Mouse (Mus musculus) kidney, postnatal 0 days (tissue): ENCODE measurements at regions not wholly inside any gene's neighbourhood (a gene's known extent, or its start where the extent isn't known, plus 50 kb on each side); places are given as distances from the start of the nearest gene placed in this dataset.

Experiments used
- ATAC-seq: fragments of 200-750 bp; cut with Nextera tagmentation; replicated peaks from 2 replicates; pipeline ENCODE4 v1.8.0; 2017; ENCODE audit warnings: low read depth, moderate number of reproducible peaks, moderate TSS enrichment, moderate library complexity; ENCODE audit not compliant: low FRiP score
- DNase-seq: peaks from one replicate; pipeline ENCODE4 v3.0.0-alpha.2; 2016; ENCODE audit warnings: low spot score
- H3K27ac ChIP-seq: fragments of 300-500 bp; sonication (generic); 2 replicates; pipeline ENCODE4 v1.5.1; 2014; ENCODE audit warnings: mild to moderate bottlenecking
- H3K27me3 ChIP-seq: fragments of 300-500 bp; sonication (generic); 2 replicates; pipeline ENCODE4 v1.6.1; 2014; ENCODE audit warnings: low read length, mixed read lengths; ENCODE audit not compliant: insufficient read depth
- H3K36me3 ChIP-seq: fragments of 300-500 bp; sonication (generic); 2 replicates; pipeline ENCODE4 v1.6.1; 2014; ENCODE audit warnings: low read length, mixed read lengths; ENCODE audit not compliant: insufficient read depth
- H3K4me1 ChIP-seq: fragments of 300-500 bp; sonication (generic); replicated peaks from 2 replicates; pipeline ENCODE4 v1.6.1; 2014; ENCODE audit warnings: antibody characterized with exemption, low read length, mixed read lengths; ENCODE audit not compliant: insufficient read depth
- H3K4me2 ChIP-seq: fragments of 300-500 bp; sonication (generic); 2 replicates; pipeline ENCODE4 v1.6.1; 2014; ENCODE audit warnings: mild to moderate bottlenecking, low read length, moderate library complexity, mixed read lengths
- H3K4me3 ChIP-seq: fragments of 300-500 bp; sonication (generic); replicated peaks from 2 replicates; pipeline ENCODE4 v1.5.1; 2014; ENCODE audit warnings: low read depth, low read length
- H3K9ac ChIP-seq: fragments of 300-500 bp; sonication (generic); 2 replicates; pipeline ENCODE4 v1.6.1; 2014; ENCODE audit warnings: low read depth, low read length
- H3K9me3 ChIP-seq: fragments of 300-500 bp; sonication (generic); replicated peaks from 2 replicates; pipeline ENCODE4 v1.6.1; 2016; ENCODE audit warnings: low read length, inconsistent platforms, mixed read lengths
- CTCF ChIP-seq: IDR thresholded peaks from 2 replicates; pipeline ENCODE4 v1.5.1; 2016; ENCODE audit warnings: antibody characterized with exemption, low read depth, mild to moderate bottlenecking, moderate library complexity
- WGBS: fragments of 180-500 bp; shearing (Covaris S2); extraction: QIAGEN DNeasy Blood & Tissue Kit; methylation state at CpG from one replicate; pipeline ENCODE4 v1.1.7; 2014; 5-methylcytosine and 5-hydroxymethylcytosine counted together

DNA sequence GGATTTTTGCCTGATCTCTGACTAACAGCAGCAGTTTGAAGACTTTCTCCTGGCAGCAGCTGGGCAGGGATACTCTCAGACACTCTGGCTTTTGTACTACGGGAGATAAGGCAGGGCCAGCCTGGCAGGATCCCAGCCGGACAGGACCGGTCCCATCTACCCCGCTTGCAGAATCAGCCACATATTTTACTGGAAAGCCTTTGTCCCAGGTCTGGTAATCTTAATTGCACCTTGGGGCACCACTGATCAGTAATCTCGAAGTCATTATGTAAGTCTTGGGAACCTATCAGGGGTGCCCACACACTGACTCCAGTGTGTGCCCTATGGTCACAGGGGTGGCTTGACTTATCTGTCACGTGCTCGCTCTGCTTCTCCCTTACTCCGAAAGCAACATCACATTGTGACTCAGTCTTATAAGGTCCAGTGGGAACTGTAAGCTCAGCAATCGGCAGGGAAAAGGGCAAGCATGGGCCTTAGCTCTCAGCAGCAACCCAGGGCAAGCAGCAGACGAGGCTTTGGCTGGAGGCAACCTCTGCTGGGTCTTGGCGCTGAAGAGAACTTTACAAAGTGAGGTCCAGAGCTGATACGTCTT, 105.0 kb upstream of the Atp1a1 start:
- Histone ChIP-seq H3K9me3 (no peaks in the 10 kb centered on the region), H3K27ac (peak overlapping the region; percentile 72), H3K4me2 (no peak overlapping the region), H3K36me3 (no peaks in the 10 kb centered on the region), H3K4me1 (peaks cover 21% of the 10 kb centered on the region), H3K4me3 (no peak overlapping the region), H3K9ac (no peak overlapping the region), H3K27me3 (no peaks in the 10 kb centered on the region)
- DNase-seq = no peak
- 69% methylated on average over 12 of the region's 12 CpGs for WGBS
- TF ChIP-seq CTCF = no peak
- ATAC-seq = peak; percentile 62; the same call in 1 of the 2 replicates

GRCm38 (mm10) chr3:101708821-101709220, 104.3 kb upstream of the Atp1a1 start:
- ATAC-seq (no peak), DNase-seq (no peak)
- 68% methylated on average over 8 of the region's 8 CpGs for WGBS
- Histone ChIP-seq H3K4me3 (no peak overlapping the region), H3K9me3 (no peaks in the 10 kb centered on the region), H3K27me3 (no peaks in the 10 kb centered on the region), H3K27ac (peak overlapping the region; percentile 31; the same call in 1 of the 2 replicates), H3K36me3 (no peaks in the 10 kb centered on the region), H3K4me2 (no peak overlapping the region), H3K4me1 (peaks cover 21% of the 10 kb centered on the region), H3K9ac (no peak overlapping the region)
- no peak for TF ChIP-seq CTCF

GRCm38 (mm10) chr3:101704919-101705318, 100.4 kb upstream of the Atp1a1 start:
- H3K4me2 ChIP-seq = no peak overlapping the region
- no peak overlapping the region for H3K27ac ChIP-seq
- H3K4me1 ChIP-seq = no peaks in the 10 kb centered on the region
- no peak overlapping the region for H3K4me3 ChIP-seq
- TF ChIP-seq CTCF = no peak
- H3K36me3 ChIP-seq = no peaks in the 10 kb centered on the region
- DNase-seq (no peak), ATAC-seq (no peak)
- no peak overlapping the region for H3K9ac ChIP-seq
- WGBS = 60% methylated on average over 9 of the region's 9 CpGs
- H3K27me3 ChIP-seq = no peaks in the 10 kb centered on the region
- H3K9me3 ChIP-seq = no peaks in the 10 kb centered on the region

DNA sequence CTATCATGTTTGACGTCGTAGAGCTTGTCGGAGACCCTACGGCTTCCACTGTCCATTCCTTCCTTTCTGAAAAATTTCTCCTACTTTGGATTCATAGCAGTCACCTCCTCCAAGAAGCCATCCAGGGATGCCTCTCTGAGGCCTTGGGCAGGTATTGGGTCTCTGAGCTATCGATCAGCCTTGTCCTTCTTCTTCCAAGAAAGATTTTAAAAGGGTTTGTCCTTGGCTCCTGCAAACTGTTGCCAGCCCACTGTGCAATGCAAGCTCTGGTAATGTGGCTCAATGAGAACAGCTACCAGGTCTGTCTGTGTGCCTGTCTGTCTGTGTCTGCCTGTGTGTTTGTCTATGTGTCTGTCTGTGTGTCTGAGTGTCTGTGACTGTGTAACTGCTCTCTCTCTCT, 99.8 kb upstream of the Atp1a1 start:
- Histone ChIP-seq H3K27me3 (no peaks in the 10 kb centered on the region), H3K36me3 (no peaks in the 10 kb centered on the region), H3K4me1 (no peaks in the 10 kb centered on the region), H3K9me3 (no peaks in the 10 kb centered on the region), H3K4me3 (no peak overlapping the region), H3K27ac (no peak overlapping the region), H3K9ac (no peak overlapping the region), H3K4me2 (no peak overlapping the region)
- ATAC-seq (no peak), DNase-seq (no peak)
- no peak for TF ChIP-seq CTCF
- WGBS = 92% methylated on average over 5 of the region's 5 CpGs

DNA sequence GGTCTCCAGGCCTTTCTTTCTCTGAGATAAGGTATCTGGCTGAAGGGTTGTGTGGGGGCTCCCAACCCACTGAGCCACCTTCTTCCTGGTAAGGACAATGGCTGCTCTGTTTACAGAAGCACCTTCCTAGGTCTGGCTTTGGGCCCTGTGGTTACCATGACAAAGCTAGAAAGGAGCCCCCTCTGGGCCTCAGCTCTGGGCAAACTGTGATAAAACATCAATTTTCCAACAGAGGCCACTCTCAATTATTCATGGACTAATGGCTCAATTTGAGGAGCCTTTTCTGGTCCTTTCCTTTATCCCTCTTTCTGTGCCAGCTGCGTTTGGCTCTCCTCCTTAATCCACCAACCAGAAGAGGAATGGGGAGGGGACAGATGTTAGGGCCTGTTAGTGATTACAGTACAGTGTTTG, 97.3 kb upstream of the Atp1a1 start:
- no peaks in the 10 kb centered on the region for H3K9me3 ChIP-seq
- H3K4me3 ChIP-seq = no peak overlapping the region
- DNase-seq (no peak), ATAC-seq (no peak)
- no peak for TF ChIP-seq CTCF
- WGBS = 53% methylated on average over 1 of the region's 1 CpGs
- H3K36me3 ChIP-seq = no peaks in the 10 kb centered on the region
- no peaks in the 10 kb centered on the region for H3K27me3 ChIP-seq
- no peak overlapping the region for H3K27ac ChIP-seq
- no peak overlapping the region for H3K4me2 ChIP-seq
- H3K4me1 ChIP-seq = no peaks in the 10 kb centered on the region
- H3K9ac ChIP-seq = no peak overlapping the region

- Histone ChIP-seq H3K9ac (no peak overlapping the region), H3K36me3 (no peaks in the 10 kb centered on the region), H3K9me3 (no peaks in the 10 kb centered on the region), H3K27me3 (no peaks in the 10 kb centered on the region), H3K4me1 (no peaks in the 10 kb centered on the region), H3K4me2 (no peak overlapping the region), H3K27ac (no peak overlapping the region), H3K4me3 (no peak overlapping the region)
- WGBS = 41% methylated on average over 10 of the region's 10 CpGs
- TF ChIP-seq CTCF = no peak
- DNase-seq = peak; percentile 46
- no peak; the same call in 1 of the 2 replicates for ATAC-seq
These were observed 96.6 kb upstream of the Atp1a1 start for GRCm38 (mm10) chr3:101700974-101701610.
